Mouse (Mus musculus): Measurements from ENCODE around the gene Ccl1. TPM values are rescaled to one million over a fixed set of nuclear protein-coding genes. Genes with fewer than 3 reads are reported as not detected.

The Ccl1 gene
- total RNA-seq, 2 experiments from 2014 or later: not detected

- DNase-seq (ENCODE audit: low spot score in 2 of 2): no peak
- intact Hi-C loops (cut with DNase I): no loop called here
Observed at GRCm38 (mm10) chr11:82163285-82163684, 142.2 kb downstream of the Ccl1 start.

DNA sequence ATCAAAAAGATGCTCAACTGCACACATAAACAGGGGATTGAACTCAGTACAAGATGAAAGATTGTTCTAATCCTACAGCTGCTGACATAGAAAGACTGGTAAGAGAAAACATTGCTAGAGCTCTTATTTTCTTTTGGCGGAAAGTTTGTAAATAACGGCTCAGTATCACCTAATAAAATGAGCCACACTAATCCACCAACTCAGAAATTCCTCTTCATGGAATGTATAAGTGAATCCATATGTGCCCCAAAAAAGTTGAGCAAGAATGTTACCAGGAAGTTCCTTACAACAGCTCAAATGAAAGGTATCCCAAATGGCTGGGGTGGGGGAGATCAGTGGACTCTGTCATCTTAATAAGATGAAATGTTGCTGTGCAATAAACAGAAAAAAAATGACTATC, 146.4 kb downstream of the Ccl1 start:
- DNase-seq (ENCODE audit: low spot score in 2 of 2): no peak
- intact Hi-C loops (cut with DNase I): no loop called here

- intact Hi-C loops (cut with DNase I): no loop called here
- no peak for DNase-seq (ENCODE audit: low spot score in 2 of 2)
Observed at GRCm38 (mm10) chr11:82139492-82140094, 165.9 kb downstream of the Ccl1 start.

GRCm38 (mm10) chr11:82136196-82136595, 169.3 kb downstream of the Ccl1 start:
- no peak for DNase-seq (ENCODE audit: low spot score in 2 of 2)
- intact Hi-C loops (cut with DNase I): no loop called here

GRCm38 (mm10) chr11:82132977-82133376, 172.5 kb downstream of the Ccl1 start:
- intact Hi-C loops (cut with DNase I): no loop called here
- no peak for DNase-seq (ENCODE audit: low spot score in 2 of 2)

Other genes starting within 250 kb of the Ccl1 start
- gene Ccl11, start 247.9 kb downstream of the Ccl1 start, total RNA-seq (2021): under 1 TPM in 1 of 2 experiments, not detected in 1; 0.39 TPM
- not detected for gene Ccl12, start 203.8 kb downstream of the Ccl1 start, total RNA-seq (2021)
- not detected for gene Ccl8, start 190.5 kb downstream of the Ccl1 start, total RNA-seq (2021)
- 10 to 100 TPM; 14.0 to 22.9 TPM for gene Tmem132e, start 83.2 kb upstream of the Ccl1 start, total RNA-seq (2021)

Data from left cerebral cortex, postnatal 36 days (tissue).